Mouse (Mus musculus): ENCODE measurements around the gene Mysm1. TPM values are rescaled to one million over a fixed set of nuclear protein-coding genes. Genes with fewer than 3 reads are reported as not detected.

The Mysm1 gene
- polyA plus RNA-seq, 1 experiment from 2014 or later, result 26.0 TPM

Other genes starting within 250 kb of the Mysm1 start
- gene Tek, start 239.8 kb downstream of the Mysm1 start, polyA plus RNA-seq (2016; fragmentation: Nextera tagmentation; extraction: Ambion mirVana), result 8.5 and 8.8 TPM in 2 replicates
- 0.16 TPM in 1 of 2 replicates, not detected in the other for gene Eqtn, start 50.3 kb downstream of the Mysm1 start, polyA plus RNA-seq (2016; fragmentation: Nextera tagmentation; extraction: Ambion mirVana)
- 68.9 and 71.0 TPM in 2 replicates for gene Jun, start 73.1 kb upstream of the Mysm1 start, polyA plus RNA-seq (2016; fragmentation: Nextera tagmentation; extraction: Ambion mirVana)

Data from midbrain, embryonic 10.5 days (tissue).